Mouse (Mus musculus) neural tube, embryonic 12.5 days (tissue): Measurements from ENCODE around the gene Psmg3. TPM values are rescaled to one million over a fixed set of nuclear protein-coding genes. Genes with fewer than 3 reads are reported as not detected.

Experiments used
- ATAC-seq: fragments of 200-750 bp; cut with Nextera tagmentation; 2 replicates; pipeline ENCODE4 v1.8.0; 2017; ENCODE audit warnings: low read depth, mild to moderate bottlenecking, moderate TSS enrichment, moderate library complexity; ENCODE audit not compliant: low FRiP score
- H3K27ac ChIP-seq: fragments of 300-500 bp; sonication (generic); 2 replicates; pipeline ENCODE4 v1.5.1; 2016
- H3K27me3 ChIP-seq: fragments of 300-500 bp; sonication (generic); replicated peaks from 2 replicates; pipeline ENCODE4 v1.6.1; 2016; ENCODE audit warnings: mild to moderate bottlenecking
- H3K36me3 ChIP-seq: fragments of 300-500 bp; sonication (generic); 2 replicates; pipeline ENCODE4 v1.6.1; 2016; ENCODE audit warnings: mild to moderate bottlenecking
- H3K4me1 ChIP-seq: fragments of 300-500 bp; sonication (generic); 2 replicates; pipeline ENCODE4 v1.6.1; 2016
- H3K4me2 ChIP-seq: fragments of 300-500 bp; sonication (generic); replicated peaks from 2 replicates; pipeline ENCODE4 v1.6.1; 2016; ENCODE audit warnings: mild to moderate bottlenecking
- H3K4me3 ChIP-seq: fragments of 300-500 bp; sonication (generic); 2 replicates; pipeline ENCODE4 v1.5.1; 2016
- H3K9ac ChIP-seq: fragments of 300-500 bp; sonication (generic); 2 replicates; pipeline ENCODE4 v1.6.1; 2016; ENCODE audit warnings: mild to moderate bottlenecking
- H3K9me3 ChIP-seq: fragments of 300-500 bp; sonication (generic); 2 replicates; pipeline ENCODE4 v1.6.1; 2016; ENCODE audit warnings: mild to moderate bottlenecking
- WGBS: fragments of 180-500 bp; shearing (Covaris S2); methylation state at CpG from one replicate; pipeline ENCODE4 v1.1.7; 2016; 5-methylcytosine and 5-hydroxymethylcytosine counted together
- polyA plus RNA-seq: library from polyadenylated mRNA; unstranded; fragments of >200 nt; fragmentation: Nextera tagmentation; extraction: Ambion mirVana; gene quantifications from 2 replicates; pipeline ENCODE4 v1.2.1, GENCODE M21; 2016

Gene Psmg3
- polyA plus RNA-seq, 1 experiment from 2014 or later = 70.2 TPM

DNA sequence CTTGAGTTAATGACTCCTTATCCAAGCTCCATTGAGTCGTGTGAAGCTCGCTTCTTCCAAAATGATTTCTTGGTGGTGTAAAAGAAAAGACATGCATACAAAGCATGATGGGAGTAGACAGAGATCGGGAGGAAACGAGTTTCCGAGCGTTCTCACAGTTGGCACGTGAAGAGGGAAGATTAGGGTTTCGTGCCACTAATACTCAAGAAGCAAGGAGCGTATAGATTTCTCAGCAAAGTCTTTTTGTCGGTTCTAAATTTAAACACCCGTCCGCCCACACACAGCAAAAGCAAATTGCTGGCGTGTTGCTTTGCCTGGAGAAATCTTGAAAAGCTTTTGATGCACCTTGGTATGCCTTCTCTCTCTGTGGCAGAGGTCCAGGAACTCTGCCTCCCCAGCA lies 2.7 kb upstream of the Psmg3 start:
- Histone ChIP-seq H3K4me1 (peaks cover 15% of the 10 kb centered on the region), H3K27ac (no peak overlapping the region), H3K9me3 (no peaks in the 10 kb centered on the region), H3K4me2 (no peak overlapping the region), H3K36me3 (0 out of 2 replicates have a peak, but pooled peaks cover 3% of the 10 kb centered on the region), H3K4me3 (no peak overlapping the region), H3K9ac (no peak overlapping the region), H3K27me3 (no peaks in the 10 kb centered on the region)
- WGBS = 84% methylated on average over 13 of the region's 13 CpGs
- no peak for ATAC-seq

- no peak for ATAC-seq
- Histone ChIP-seq H3K27me3 (no peaks in the 10 kb centered on the region), H3K4me2 (no peak overlapping the region), H3K36me3 (peaks cover 17% of the 10 kb centered on the region), H3K4me3 (no peak overlapping the region), H3K27ac (no peak overlapping the region), H3K9me3 (no peaks in the 10 kb centered on the region), H3K9ac (no peak overlapping the region), H3K4me1 (peaks cover 16% of the 10 kb centered on the region)
- WGBS = 97% methylated on average over 1 of the region's 1 CpGs
These were observed 908 bp upstream of the Psmg3 start for GRCm38 (mm10) chr5:139827593-139827992.

DNA sequence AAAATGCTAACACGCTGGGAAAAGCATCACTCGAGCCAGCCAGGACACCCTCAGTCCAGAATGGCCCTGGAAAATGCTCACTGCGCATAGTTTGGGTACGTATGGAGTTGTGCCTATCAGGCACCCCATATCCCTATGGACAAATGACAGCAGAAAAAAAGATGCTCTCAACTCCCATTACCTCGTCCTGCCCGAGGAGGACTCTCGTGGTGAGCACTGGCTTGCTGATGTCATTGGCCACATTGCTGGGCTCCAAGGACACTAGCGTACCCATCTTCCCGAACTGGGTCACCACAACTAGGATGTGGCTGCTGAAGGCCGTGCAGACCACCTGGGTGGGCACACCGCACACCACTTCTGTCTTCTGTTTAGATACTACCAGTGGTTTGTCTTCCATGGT lies 738 bp downstream of the Psmg3 start:
- 0 out of 2 replicates have a peak, but pooled peaks have one; percentile 25 for ATAC-seq
- no peaks in the 10 kb centered on the region for H3K27me3 ChIP-seq
- peaks cover 24% of the 10 kb centered on the region for H3K36me3 ChIP-seq
- no peak overlapping the region for H3K27ac ChIP-seq
- peak overlapping the region; percentile 81 for H3K9ac ChIP-seq
- 48% methylated on average over 11 of the region's 11 CpGs for WGBS
- peak overlapping the region; percentile 96 for H3K4me2 ChIP-seq
- peak overlapping the region; percentile 90 for H3K4me3 ChIP-seq
- H3K9me3 ChIP-seq = no peaks in the 10 kb centered on the region
- peaks cover 23% of the 10 kb centered on the region for H3K4me1 ChIP-seq

GRCm38 (mm10) chr5:139824531-139824930 lies 2.2 kb downstream of the Psmg3 start:
- no peak for ATAC-seq
- no peak overlapping the region for H3K27ac ChIP-seq
- H3K4me1 ChIP-seq = peaks cover 23% of the 10 kb centered on the region
- H3K27me3 ChIP-seq = no peaks in the 10 kb centered on the region
- no peak overlapping the region for H3K9ac ChIP-seq
- H3K4me2 ChIP-seq = no peak overlapping the region
- no peak overlapping the region for H3K4me3 ChIP-seq
- WGBS = 92% methylated on average over 10 of the region's 10 CpGs
- no peaks in the 10 kb centered on the region for H3K9me3 ChIP-seq
- peaks cover 24% of the 10 kb centered on the region for H3K36me3 ChIP-seq

DNA sequence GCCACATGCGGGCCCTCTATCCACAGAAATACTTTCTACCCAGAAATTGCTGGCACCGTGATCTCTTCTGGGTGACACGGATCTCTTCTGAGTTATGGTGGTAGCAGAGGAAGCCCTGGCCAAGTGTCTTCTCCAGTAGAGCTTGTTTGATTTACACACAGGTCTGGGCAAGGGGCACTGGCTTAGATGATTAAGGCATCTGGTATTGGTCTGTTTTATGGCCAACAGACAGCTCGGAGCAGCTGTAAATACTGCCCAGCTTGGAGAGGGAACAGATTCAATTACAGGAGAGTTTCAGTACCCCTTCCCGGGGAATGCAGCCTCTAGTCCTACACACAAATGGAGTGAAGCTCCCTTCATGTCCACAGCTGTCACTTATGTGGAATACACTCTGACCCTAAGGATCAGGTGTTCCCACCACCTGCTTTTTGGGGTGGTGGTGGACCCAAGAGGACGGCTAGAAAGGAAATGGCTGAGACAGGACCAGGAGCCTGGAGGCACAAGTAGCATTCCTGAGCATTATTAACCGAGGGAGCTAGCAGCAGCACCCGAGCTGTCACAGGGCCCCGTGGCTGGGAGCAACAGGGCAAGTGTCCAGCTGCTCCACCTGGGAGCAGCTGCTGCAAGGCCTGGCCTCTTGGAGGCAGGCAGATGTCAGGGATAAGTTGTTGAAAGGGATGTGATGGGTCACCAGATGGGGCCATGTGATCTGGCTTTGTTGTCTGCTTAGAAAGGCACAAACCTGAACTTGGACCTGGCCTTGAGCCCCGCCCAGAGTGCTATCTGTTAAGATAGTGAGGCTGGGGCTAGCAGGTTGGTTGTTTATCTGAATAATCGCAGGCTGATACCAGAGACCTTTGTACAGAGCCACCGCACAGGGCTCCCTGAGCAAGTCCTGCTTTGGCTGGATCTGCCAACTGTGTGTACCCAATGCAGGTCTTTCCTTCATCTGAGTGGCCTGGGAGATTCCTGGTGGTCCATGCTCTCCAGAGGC lies 4.9 kb downstream of the Psmg3 start:
- no peak overlapping the region for H3K4me2 ChIP-seq
- H3K27ac ChIP-seq = no peak overlapping the region
- WGBS = 70% methylated on average over 12 of the region's 12 CpGs
- no peak overlapping the region for H3K9ac ChIP-seq
- peaks cover 23% of the 10 kb centered on the region for H3K4me1 ChIP-seq
- peaks cover 24% of the 10 kb centered on the region for H3K36me3 ChIP-seq
- no peaks in the 10 kb centered on the region for H3K27me3 ChIP-seq
- no peak for ATAC-seq
- H3K9me3 ChIP-seq = no peaks in the 10 kb centered on the region
- no peak overlapping the region for H3K4me3 ChIP-seq

GRCm38 (mm10) chr5:139819538-139820181 lies 7.0 kb downstream of the Psmg3 start, which contains the start of gene Tmem184a:
Gene Tmem184a, minus strand, starts transcription at chr5:139819917.
- no peak within 1 kb of the TSS for H3K9ac ChIP-seq
- H3K9me3 ChIP-seq = no peaks in the 10 kb centered on the region
- H3K36me3 ChIP-seq = peaks cover 24% of the 10 kb centered on the region
- peaks cover 10% of the 10 kb centered on the region; the same call in 1 of the 2 replicates for H3K4me1 ChIP-seq
- WGBS = 86% methylated on average over 9 of the region's 9 CpGs
- H3K4me2 ChIP-seq = no peak within 1 kb of the TSS
- ATAC-seq = no peak
- no peak within 1 kb of the TSS for H3K4me3 ChIP-seq
- H3K27ac ChIP-seq = no peak within 1 kb of the TSS
- H3K27me3 ChIP-seq = peaks cover 11% of the 10 kb centered on the region

GRCm38 (mm10) chr5:139818801-139819200 lies 7.9 kb downstream of the Psmg3 start:
- Histone ChIP-seq H3K9me3 (no peaks in the 10 kb centered on the region), H3K9ac (no peak overlapping the region), H3K27me3 (peaks cover 20% of the 10 kb centered on the region), H3K27ac (no peak overlapping the region), H3K4me1 (peaks cover 12% of the 10 kb centered on the region), H3K36me3 (peaks cover 20% of the 10 kb centered on the region), H3K4me2 (no peak overlapping the region), H3K4me3 (no peak overlapping the region)
- no peak for ATAC-seq
- 54% methylated on average over 4 of the region's 4 CpGs for WGBS

DNA sequence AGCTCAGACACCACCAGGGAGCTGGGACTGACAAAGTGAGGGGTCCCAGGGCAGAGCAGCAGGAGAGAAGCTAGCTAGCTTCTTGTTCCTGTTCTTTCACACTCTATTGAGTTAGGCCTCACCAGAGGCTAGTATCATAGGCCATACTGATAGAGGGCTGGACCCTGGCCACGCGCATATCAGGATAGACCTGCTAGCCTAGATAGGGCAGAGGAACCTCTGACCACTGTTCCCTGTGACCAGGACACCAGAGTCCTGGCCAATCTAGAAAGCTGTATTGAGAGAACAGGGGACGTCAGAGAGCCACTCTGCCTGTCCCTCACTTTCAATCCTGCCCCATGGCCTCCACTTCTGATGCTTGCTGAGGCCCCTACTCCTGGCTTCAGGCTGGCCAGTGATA lies 8.6 kb downstream of the Psmg3 start:
- WGBS = 84% methylated on average over 3 of the region's 3 CpGs
- no peaks in the 10 kb centered on the region for H3K9me3 ChIP-seq
- no peak overlapping the region for H3K4me3 ChIP-seq
- H3K27me3 ChIP-seq = peaks cover 27% of the 10 kb centered on the region
- no peak overlapping the region for H3K27ac ChIP-seq
- H3K9ac ChIP-seq = no peak overlapping the region
- ATAC-seq = no peak
- H3K4me1 ChIP-seq = peaks cover 12% of the 10 kb centered on the region
- no peak overlapping the region for H3K4me2 ChIP-seq
- peaks cover 12% of the 10 kb centered on the region for H3K36me3 ChIP-seq

DNA sequence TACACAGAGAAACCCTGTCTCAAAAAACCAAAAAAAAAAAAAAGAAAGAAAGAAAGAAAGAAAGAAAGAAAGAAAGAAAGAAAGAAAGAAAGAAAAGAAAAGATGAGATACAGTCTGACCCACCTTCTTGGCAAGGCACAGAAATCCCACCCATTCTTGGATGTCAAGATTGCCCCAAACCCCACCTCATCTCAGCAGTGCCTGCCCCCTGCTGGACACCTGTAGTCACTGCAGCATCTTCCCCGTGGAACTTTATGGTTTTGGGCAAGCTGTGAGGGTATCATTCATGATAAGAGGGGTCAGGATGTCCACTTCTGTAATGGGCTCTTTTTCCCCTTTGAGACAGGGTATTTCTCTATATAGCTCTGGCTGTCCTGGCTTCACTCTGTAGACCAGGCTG lies 9.4 kb downstream of the Psmg3 start:
- 4% methylated on average over 1 of the region's 1 CpGs for WGBS
- Histone ChIP-seq H3K4me3 (no peak overlapping the region), H3K27ac (no peak overlapping the region), H3K4me1 (peaks cover 8% of the 10 kb centered on the region), H3K4me2 (no peak overlapping the region), H3K27me3 (peaks cover 32% of the 10 kb centered on the region), H3K9ac (no peak overlapping the region), H3K9me3 (no peaks in the 10 kb centered on the region), H3K36me3 (peaks cover 5% of the 10 kb centered on the region)
- ATAC-seq = no peak

- Histone ChIP-seq H3K4me2 (no peak overlapping the region), H3K9me3 (no peaks in the 10 kb centered on the region), H3K9ac (no peak overlapping the region), H3K36me3 (no peaks in the 10 kb centered on the region), H3K27me3 (peaks cover 32% of the 10 kb centered on the region), H3K4me1 (peaks cover 4% of the 10 kb centered on the region), H3K27ac (no peak overlapping the region), H3K4me3 (no peak overlapping the region)
- ATAC-seq = no peak
These were observed 10.2 kb downstream of the Psmg3 start for GRCm38 (mm10) chr5:139816445-139816844.

DNA sequence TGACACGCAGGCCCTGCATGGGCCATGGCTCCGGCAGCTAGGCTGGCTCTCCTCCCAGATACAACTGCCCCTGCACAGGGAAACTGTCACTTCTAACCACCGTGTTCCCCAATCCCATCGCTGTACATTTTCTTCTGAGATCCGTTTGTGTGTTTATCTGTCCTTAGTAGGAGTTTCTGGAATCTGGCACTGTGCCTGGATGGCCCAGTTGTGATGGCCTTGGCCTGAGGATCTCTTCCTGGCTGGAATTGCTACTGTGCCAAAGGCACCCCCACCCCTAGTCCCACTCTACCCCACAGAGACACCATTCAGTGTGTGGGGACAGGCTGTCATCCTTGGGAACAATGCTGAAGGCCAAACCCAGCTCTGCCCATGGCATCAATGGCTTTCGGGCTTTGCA lies 10.7 kb downstream of the Psmg3 start:
- WGBS = 85% methylated on average over 6 of the region's 6 CpGs
- H3K4me2 ChIP-seq = no peak overlapping the region
- no peak for ATAC-seq
- no peaks in the 10 kb centered on the region for H3K36me3 ChIP-seq
- H3K4me3 ChIP-seq = no peak overlapping the region
- H3K4me1 ChIP-seq = peaks cover 4% of the 10 kb centered on the region
- peaks cover 32% of the 10 kb centered on the region for H3K27me3 ChIP-seq
- no peaks in the 10 kb centered on the region for H3K9me3 ChIP-seq
- H3K27ac ChIP-seq = no peak overlapping the region
- H3K9ac ChIP-seq = no peak overlapping the region

- Histone ChIP-seq H3K27me3 (peaks cover 32% of the 10 kb centered on the region), H3K4me1 (peaks cover 4% of the 10 kb centered on the region), H3K4me2 (no peak overlapping the region), H3K9me3 (no peaks in the 10 kb centered on the region), H3K27ac (no peak overlapping the region), H3K9ac (0 out of 2 replicates have a peak overlapping the region, but pooled peaks have one; percentile 8), H3K36me3 (no peaks in the 10 kb centered on the region), H3K4me3 (no peak overlapping the region)
- WGBS = 11% methylated on average over 13 of the region's 13 CpGs
- ATAC-seq = no peak
These were observed 12.7 kb downstream of the Psmg3 start for GRCm38 (mm10) chr5:139813963-139814381.
